Mouse (Mus musculus): ENCODE measurements around the gene Ints14.
A peak's percentile ranks its signal among the peaks of the same experiment; 100 is the strongest.
"Not testable (repeated sequence)": the region's sequence is repeated elsewhere in the genome, so short reads cannot be mapped to it uniquely, and the experiment has no call there.

Ints14 gene

DNA sequence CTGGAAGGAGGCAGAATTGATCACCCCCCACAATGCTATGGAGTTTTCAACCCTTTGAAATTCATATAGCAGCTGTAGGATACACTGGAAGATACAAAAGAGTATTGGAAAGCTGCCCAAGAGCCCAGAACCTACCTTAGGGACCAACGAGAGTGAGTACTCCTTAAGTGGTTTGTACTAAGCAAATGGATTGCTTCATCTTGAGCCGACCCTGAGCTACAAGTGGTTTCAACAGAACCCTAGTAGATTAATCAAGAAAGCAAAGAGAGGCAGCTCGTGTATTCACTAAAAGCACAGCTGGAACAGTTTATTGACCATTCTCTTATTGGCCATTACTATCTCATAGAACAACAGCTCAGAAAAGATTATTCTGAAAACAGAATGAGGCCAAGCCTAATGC lies 58.4 kb downstream of the Ints14 start:
- DNase-seq (ENCODE audit: low read depth): no peak

DNA sequence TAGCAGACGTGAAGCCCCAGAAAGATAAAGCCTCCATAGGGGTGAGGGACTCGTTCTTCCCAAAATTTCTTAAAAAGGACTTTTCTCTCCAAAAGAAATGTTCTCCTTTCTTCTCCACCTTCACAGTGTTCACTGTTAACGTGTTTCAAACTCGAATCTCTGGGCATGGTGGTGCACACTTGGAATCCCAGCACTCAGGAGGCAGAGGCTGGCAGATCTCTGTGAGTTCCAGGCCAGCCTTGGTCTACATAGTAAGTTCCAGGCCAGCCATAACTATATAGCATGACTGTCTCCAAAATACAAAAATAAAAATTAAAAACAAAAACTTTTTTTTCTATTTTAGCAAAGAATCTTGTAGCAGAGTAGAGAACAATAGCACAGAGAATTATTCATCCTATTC lies 59.4 kb downstream of the Ints14 start:
- no peak for DNase-seq (ENCODE audit: low read depth)

DNA sequence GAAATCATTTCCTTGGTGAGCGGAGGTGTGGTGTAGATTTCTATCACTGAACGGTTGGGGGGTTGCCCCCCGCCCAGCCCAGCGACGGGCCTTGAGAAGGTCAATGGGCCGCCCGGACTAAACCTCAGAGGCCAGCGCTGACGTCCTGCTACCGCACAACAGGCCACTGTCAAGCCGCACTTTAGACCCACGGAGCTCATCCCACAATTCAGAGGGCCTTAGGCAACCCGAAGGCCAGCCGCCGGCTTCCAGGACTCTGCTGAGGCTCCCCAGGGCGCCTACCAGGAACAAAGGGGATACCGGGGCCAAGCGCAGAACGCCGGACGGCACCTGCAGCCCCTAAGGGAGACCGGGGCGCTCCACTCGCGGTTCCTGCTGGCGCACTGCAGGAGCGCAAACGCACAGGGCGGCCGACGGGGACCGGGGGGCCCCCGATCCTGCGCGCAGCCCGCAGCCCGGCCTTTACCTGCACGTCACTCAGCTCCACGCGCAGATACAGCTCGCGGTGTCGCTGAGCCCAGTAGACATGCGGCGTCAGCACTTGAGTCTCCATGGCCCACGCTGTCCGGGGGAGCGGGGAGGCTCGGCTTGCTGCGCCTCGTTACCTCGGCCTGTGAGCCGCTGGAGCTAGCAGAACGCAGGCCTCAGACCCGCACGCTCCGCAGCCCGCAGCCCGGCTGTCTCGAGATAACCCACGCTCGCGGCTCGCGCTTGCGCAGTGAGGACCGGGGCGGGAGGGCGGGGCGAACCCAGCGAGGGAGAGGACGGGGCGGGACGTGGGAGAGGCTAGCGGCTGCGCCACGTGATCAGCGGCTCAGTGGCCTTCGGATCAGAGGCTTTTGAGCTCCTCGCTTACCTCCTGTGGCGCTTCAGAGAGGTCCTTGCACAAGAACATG lies 60.5 kb downstream of the Ints14 start, which contains the start of gene Hacd3:
TSS of gene Hacd3 (minus strand) at position 703 of the 896 bp plus-strand sequence.
- DNase-seq (ENCODE audit: low read depth): peak; percentile 70

DNA sequence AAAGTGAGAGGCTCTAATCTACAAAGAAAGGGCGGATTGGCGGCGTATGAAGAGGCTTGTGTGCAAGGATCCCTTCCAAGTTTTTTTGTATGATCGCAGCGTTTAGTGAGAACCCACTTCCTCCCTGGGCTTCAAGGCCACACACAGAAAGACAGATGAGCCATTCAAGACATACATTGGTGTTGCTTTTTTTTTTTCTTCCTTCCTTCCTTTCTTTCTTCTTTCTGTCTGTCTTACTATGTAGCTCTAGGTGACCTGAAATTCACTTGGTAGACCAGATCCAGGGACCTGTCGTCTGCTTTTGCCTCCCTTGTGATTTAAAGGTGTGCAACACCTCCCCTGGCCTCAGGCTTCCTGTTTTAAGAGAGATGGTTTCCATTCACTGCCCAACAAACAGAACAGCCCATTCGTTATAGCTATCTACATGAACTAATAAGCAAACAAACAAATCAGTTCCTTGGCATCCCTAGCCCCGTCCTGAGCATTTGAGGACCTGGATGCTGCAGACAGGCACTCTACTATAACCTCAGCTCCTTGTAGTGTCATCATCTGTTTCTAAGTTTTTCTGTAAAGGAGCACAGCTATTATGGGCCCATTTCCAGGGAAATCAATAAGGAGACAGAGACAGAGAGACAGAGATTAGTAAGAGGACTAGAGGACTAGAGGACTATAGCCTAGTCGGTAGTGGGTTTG lies 61.3 kb downstream of the Ints14 start:
- DNase-seq (ENCODE audit: low read depth): no peak

DNA sequence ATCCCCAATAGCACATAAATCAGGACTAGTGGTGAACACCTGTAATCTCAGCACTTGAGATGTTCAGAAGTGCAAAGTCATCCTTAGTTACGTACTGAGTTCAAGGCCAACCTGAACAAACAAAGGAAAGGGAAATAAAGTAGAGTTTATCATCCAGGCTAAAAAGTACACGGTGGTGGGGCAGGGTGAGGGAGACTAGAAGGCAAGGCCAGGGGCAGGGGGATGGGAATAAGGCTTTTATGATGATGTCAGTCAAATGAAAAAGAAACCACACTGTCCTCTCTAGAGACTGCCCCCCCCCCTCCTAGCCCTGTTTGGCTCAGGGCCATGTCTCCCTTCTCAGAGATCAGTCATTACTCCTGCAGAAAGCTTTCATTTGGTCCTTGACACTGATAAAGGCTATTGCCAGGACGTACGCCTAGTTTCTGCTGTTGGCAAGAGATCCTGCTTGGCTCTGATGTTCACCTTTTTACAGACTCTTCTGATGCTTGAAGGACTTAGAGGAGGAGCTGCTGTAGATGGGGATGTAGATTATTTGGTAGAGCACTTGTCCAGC lies 62.0 kb downstream of the Ints14 start:
- DNase-seq (ENCODE audit: low read depth): no peak

DNA sequence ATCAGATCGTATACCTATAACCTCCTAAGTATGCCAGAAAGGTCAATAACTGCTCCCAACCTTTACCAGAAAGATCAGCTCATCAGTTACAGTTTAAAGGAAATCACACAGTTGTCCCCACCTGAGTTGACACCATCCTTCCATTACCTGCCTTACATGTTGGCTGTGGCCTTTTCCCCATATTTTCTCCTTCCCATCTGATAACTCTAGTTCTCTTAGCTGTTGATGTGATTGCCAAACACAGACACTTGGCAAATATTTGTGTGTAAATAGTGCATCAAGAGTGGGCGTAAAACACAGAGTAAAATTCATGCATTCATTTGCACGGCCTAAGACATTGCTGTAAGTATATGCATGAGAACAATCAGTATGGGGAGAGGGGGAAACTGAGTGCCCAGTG lies 62.7 kb downstream of the Ints14 start:
- no peak for DNase-seq (ENCODE audit: low read depth)

DNA sequence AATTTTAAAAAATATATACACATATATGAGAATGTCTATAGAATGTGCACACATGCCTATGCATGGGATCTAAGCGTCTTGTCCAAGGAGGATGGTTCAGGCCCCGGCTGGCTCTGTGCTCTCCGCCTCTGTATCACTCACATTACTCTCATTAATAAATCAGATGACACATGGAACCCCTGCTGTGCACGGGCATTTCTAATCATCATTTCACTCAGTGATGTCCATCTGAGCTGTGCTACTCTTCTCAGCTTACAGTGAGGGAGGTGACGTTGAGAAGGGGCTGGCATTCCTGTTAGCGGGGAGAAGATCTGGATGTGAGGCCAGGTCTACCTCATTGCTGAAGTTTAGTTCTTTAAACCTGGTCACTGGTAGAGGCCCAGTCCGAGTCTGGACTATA lies 66.5 kb downstream of the Ints14 start:
- no peak for DNase-seq (ENCODE audit: low read depth)

DNA sequence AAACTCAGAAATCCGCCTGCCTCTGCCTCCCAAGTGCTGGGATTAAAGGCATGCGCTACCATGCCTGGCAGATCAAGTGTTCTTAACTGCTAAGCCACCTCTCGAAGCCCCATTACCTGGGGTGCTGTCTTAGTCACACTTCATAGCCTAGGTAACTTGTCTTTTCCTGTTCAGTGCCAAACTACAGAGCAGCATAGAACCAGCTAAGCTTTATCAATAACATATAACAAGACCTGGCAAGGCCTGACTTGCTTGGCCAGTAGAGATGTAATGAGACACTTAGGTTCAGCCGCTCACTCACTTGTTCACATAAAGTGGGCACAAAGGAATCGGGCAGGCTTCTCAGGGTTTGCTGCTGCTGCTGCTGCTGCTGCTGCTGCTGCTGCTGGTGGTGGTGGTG lies 67.6 kb downstream of the Ints14 start:
- DNase-seq (ENCODE audit: low read depth): no peak

DNA sequence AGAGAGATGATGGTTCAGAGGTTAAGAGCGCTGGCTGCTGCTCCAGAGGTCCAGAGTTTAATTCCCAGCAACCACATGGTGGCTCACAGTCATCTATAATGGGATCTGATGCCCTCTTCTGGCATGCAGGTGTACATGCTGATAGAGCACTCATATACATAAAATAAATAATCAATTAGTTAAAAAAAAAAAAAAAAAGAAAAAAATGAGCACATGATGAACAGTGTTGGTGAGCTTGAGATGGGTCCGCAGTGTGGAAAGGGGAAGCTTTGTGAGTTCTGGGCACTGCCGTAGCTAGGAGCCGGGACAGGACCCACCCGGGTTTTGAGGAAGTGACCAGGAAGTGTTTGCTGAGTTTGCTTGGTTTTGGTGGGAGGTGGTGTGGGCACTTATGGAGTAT lies 70.7 kb downstream of the Ints14 start:
- DNase-seq (ENCODE audit: low read depth): not testable (repeated sequence)

DNA sequence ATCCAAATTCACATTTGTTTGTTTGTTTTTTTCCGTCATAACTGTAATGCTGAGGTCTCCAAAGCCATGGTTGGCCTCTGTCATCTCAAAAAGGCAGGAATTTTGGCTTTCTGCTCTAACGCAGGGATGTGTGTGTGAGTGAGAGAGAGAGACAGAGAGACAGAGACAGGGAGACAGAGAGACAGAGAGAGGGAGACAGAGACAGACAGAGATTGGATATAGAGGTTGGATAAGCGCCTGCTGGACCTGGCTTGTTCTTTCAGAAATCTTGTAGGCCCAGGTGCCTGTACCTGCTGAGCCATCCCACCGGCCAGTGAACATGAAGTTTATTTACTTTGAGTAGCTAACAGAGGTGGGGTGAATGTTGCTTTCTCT lies 71.2 kb downstream of the Ints14 start:
- DNase-seq (ENCODE audit: low read depth): no peak

DNA sequence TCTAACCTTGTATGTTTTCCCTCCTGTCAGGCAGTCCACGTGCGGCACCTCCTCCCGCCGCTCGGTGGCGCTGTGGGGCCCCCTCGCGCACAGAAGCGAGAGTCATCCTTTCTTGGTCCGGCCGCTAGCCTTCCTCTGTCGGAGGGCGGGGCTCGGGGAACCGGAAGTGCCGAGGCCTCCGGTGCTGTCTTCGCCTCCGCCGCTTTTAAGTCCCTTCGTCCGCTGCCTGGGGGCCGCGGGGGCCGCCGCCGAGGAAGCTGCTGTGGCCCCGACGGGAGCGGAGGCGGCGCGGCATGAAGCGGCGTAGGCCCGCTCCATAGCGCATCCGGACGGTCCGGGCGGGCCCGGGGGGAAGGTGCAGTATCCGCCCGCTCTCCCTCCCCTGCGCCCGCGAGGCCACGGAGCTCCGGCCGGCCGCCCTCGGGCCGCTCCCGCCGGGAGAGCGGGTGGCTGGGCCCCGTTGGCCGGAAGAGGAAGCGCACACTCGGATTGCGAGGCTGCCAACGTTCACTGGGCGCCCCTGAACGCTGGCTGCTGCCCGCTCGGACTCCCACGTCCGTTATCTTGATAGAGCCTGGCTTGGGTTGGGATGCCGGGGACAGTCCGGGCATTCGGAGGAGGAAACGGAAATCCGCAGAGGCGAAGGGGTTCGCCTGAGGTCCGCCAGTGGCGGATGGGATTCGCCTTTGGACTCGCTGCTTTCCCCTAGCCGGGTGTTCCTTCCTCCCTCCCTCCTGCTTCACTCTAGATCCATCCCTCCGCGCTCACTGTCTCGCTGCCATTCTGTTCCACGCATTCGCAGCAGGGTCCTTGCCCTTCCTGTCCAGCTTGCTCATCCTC lies 71.8 kb downstream of the Ints14 start, which contains the start of gene Dpp8:
TSS of gene Dpp8 (plus strand) at position 146 of the 840 bp plus-strand sequence.
- peak; percentile 94 for DNase-seq (ENCODE audit: low read depth)

DNA sequence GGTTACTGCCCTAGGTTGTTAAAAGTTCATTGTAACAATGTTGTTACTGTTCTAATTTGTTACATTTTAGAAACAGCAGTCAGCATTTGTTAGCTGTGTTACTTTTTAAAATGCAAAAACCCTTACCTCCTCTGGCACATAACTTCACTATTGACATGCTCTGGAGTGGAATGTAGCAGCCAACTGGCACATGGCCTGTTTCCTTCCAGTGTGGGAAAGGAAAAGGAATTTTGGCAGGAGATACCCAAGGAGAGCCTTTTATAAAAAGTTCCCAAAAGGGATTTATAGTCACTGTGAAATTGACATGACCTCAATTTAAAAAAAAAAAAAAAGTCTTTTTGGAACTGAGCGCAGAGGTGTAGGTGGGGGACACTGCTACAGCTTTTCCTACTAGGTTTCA lies 75.8 kb downstream of the Ints14 start:
- no peak for DNase-seq (ENCODE audit: low read depth)

Measured in c-Kit-positive CD71-negative TER-119-negative erythroid progenitor cells, embryonic 14.5 days (primary cell).